Mouse (Mus musculus) bone marrow, adult 2 months (tissue): Measurements from ENCODE around the gene Vps26a.

Source experiments
- CTCF ChIP-seq: fragments of 200-500 bp; IDR thresholded peaks from 2 replicates; pipeline ENCODE4 v1.5.1; 2011; ENCODE audit warnings: low read length, control low read depth; ENCODE audit not compliant: control insufficient read depth, insufficient read depth
- POLR2A ChIP-seq: fragments of 200-500 bp; IDR thresholded peaks from 2 replicates; pipeline ENCODE4 v1.6.1; 2011; ENCODE audit warnings: low read depth, mild to moderate bottlenecking, control low read depth, low read length, borderline replicate concordance; ENCODE audit not compliant: control insufficient read depth

GRCm38 (mm10) chr10:62507071-62507470 is 20.5 kb upstream of the Vps26a start:
- TF ChIP-seq CTCF (no peak), POLR2A (no peak)
